Mouse (Mus musculus): ENCODE measurements around the gene Cysrt1.

GRCm38 (mm10) chr2:25217666-25218065 is 24.6 kb downstream of the Cysrt1 start:
- TF ChIP-seq POLR2A (IDR thresholded peaks at IDR 0.05; ENCODE audit: borderline replicate concordance, control insufficient read depth, low read depth, low read length) (no peak), CTCF (IDR thresholded peaks at IDR 0.05; ENCODE audit: control insufficient read depth, insufficient read depth, low read length) (no peak)
